Mouse (Mus musculus) megakaryocyte-erythroid progenitor cell, adult 5-6 weeks (primary cell): ENCODE measurements around the gene Gm21731. TPM values are rescaled to one million over a fixed set of nuclear protein-coding genes. Genes with fewer than 3 reads are reported as not detected.
"Not testable (repeated sequence)": the region's sequence is repeated elsewhere in the genome, so short reads cannot be mapped to it uniquely, and the experiment has no call there.

Source experiments
- ATAC-seq: replicated peaks from 2 replicates; pipeline ENCODE4 v1.8.0; 2016; ENCODE audit warnings: mild to moderate bottlenecking, inconsistent platforms; ENCODE audit not compliant: severe bottlenecking, poor library complexity, low FRiP score, low TSS enrichment
- total RNA-seq, 2 experiments: library from RNA; stranded (forward) in 1 of 2; stranded (reverse) in 1 of 2; fragments of 200-1000, 215-1000 nt in 1 of 2; fragments of >200 nt in 1 of 2; fragmentation: Nextera tagmentation in 1 of 2; gene quantifications; 2 replicates each; pipeline ENCODE4 v1.2.3; 2014 to 2017

Gm21731 gene
- total RNA-seq (2014; fragmentation: Nextera tagmentation) (not detected in 2 replicates), total RNA-seq (2017) (not detected in 2 replicates)

DNA sequence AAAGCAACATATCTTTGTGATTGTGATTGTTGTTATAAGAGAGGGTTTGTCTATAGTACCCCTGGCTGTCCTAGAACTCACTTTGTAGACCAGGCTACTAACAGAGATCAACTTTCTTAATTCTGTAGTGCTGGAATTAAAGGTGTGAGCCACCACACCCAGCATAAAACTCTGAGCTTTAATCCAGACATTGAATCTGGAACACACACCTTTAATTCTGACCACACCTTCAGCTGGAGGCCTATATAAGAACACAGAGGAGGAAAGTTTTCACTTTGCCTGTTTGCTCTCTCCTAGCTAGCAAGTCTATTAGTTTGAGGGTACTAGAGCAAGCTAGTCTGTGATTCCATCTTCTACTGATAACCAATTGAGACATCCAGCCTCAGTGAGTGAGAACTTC lies at the start of gene Gm21731:
Gene Gm21731, plus strand, starts transcription at position 301 of the 400 bp plus-strand sequence.
- ATAC-seq, result not testable (repeated sequence)

DNA sequence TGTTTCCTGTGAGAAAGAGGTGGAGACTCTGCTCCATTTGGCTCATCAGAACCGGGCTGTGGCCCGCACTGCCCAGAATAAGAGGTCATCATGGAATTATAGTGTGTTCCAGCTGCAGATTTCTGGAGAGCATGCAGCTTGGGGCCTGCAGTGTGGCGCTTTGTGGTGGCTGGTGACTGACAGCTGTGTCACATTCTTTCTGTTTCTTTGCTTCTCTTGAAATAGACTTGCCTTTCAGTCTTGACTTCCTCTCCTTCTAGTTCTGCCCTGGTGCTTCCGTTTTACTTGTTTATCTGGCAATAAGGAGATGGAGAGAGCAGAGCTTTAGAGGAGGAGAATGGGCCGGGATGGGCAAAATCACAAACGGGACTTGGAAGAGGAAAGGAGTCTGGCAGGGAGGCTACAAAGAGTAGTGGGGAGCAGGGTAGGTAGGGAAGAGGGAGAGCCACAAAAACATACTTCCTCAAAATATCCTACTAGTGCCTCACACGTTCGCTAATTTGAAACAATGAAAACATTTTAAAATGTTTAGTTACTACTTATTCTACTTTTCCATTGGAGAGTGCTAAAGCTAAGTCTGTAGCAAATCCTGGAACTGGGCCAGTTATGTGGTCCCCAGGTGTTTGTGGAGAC lies 42.6 kb upstream of the Gm21731 start:
- not testable (repeated sequence) for ATAC-seq

GRCm38 (mm10) chr13:120215847-120216246 lies 23.1 kb upstream of the Gm21731 start, which contains the start of gene Gm21762:
Gene Gm21762, minus strand, starts transcription at chr13:120215947.
- not testable (repeated sequence) for ATAC-seq

DNA sequence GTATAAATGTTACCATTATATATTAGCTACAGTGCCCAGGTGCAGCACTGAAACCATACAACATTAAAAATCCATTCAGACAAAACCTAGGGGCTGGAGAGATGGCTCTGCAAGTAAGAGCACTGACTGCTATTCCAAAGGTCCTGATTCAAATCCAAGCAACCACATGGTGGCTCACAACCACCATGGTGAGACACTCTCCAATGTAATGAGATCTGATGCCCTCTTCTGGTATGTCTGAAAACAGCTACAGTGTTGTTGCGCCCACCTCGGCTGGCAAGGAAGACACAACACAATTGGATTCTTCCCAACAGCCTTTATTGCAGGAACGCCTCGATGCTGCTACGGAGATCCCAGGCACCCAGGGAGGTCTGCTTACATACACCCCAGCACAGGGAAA lies 18.0 kb upstream of the Gm21731 start:
- ATAC-seq, result not testable (repeated sequence)

- peak; percentile 89 for ATAC-seq
Observed at GRCm38 (mm10) chr13:120223012-120223659, 15.8 kb upstream of the Gm21731 start.

GRCm38 (mm10) chr13:120231798-120232197 lies 7.1 kb upstream of the Gm21731 start:
- peak; percentile 79 for ATAC-seq

DNA sequence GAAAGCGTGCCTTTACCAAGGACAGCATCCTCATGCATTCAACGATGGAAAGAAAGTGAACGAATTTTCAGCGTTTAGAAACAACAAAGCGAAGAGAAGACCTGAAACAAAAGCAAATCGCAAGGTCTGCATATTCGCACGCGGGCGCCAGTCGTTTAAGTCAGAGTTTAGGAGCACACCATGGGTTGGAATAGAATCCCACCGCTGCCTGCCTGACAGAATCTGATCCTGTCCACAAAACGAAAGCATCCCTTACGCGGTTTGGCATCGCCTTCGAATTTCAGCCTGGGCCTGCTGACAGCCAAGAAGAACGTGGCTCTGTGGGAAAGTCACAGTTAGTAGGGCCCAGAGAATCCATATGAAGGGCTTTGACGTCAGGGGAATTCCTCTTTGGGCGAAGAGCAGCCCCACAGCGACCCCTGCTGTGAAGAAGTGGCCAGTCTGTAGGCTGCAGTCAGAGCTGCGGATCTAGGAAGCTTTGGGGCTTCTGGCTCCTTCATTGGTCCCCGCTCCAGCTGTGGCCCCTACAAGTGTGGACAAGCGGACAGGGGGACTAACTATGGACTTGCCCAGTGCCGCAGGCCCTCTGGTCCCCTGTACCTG lies 6.4 kb upstream of the Gm21731 start:
- peak; percentile 78 for ATAC-seq

DNA sequence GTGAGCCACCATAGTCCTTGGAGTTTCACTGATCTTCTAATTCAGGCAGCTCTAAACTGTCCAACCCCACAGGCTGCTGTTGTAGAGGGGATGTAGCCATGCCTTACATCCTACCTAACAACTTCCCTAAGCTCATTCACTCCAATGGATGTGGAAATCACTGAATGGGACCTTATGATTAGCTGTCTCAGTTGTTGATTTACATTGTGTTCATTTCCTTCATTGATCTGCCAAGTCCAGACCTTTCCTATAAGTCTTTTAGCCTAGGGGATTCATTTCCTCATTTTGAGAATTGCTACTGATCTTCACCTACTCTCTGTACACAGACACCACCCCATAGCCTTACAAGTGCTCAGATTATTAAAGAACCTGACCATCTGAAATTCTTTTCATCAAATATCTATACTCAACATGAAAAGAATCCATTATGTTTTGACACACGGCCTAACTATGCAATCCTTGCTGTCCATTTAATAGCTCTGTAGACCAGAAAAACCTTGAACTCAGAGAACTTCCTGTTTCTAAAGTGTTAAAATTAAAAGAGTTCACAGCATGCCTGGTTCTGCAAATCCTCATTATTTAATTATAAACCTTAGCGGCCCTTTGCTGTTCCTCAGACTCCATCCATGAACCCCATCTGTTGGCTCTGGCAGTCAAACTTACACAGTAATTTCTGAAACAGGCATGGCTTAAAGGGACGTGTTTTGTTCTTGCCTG lies 12.5 kb downstream of the Gm21731 start:
- ATAC-seq, result not testable (repeated sequence)

- ATAC-seq, result not testable (repeated sequence)
Observed at GRCm38 (mm10) chr13:120258817-120259658, 20.1 kb downstream of the Gm21731 start.

DNA sequence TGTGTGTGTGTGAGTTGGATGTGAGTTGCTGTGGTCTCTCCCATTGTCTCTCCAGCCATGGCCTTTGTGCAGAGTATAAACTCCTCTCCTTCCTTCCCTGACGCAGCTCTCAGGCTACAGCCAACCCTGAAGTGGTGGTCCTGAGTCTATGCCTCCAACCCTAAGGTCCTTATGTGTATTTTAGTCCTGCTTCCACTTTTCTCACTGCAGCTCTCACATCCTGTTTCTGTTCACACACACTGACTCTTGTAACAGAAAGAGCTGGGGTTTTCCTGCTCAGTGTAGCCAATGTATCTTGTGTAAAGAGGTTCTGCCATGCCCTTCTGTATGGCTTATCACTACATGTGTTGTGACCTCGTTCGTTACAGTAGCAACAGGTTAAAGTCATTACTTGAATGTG lies 20.8 kb downstream of the Gm21731 start:
- not testable (repeated sequence) for ATAC-seq

- ATAC-seq, result not testable (repeated sequence)
Observed at GRCm38 (mm10) chr13:120262870-120263269, 24.0 kb downstream of the Gm21731 start, which contains the start of gene AF067061. Gene AF067061, plus strand, starts transcription at chr13:120263114.

DNA sequence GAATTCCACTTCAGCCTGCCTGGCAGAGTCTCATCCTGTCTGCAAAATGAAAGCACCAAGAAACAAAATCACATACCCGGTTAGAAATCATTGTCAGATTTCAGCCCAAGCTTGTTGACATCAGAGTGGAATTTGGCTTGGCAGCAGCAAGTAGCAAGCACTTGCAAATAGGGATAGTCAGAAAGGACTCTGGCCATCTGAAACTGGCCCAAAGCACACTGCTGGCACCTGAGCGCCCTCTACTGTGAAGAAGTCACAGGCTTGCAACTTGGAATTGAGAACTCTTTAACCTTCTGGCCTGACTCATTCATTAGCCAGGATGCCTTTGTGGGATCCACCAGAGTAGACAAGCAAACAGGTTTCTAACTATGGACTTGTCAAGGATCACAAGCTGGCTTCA lies 38.9 kb downstream of the Gm21731 start:
- 0 out of 2 replicates have a peak, but pooled peaks have one; percentile 37 for ATAC-seq

DNA sequence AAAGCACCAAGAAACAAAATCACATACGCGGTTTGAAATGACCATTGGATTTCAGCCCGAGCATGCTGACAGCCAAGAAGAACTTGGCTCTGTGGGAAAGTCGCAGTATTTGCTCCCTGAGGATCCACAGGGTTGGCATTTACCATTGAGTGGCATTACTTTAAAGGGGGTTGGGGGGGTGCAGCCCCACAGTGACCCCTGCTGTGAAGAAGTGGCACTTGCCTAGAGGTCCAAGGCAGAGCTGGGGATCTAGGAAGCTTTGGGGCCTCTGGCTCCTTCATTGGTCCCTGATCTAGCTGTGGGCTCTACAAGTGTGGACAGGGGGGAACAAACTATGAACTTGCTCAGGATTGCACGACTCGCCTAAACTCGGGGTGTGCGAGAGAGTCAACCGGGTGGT lies 39.9 kb downstream of the Gm21731 start:
- no peak for ATAC-seq

Other genes with a start within 250 kb of the Gm21731 start
- gene Gm36079, start 212.1 kb upstream of the Gm21731 start, total RNA-seq (2014; fragmentation: Nextera tagmentation), result not detected in 2 replicates
- not detected in 2 replicates for gene Gm36079, start 212.1 kb upstream of the Gm21731 start, total RNA-seq (2017)
- 3.7 TPM in 1 of 2 replicates, not detected in the other for gene Gm21188, start 186.9 kb upstream of the Gm21731 start, total RNA-seq (2014; fragmentation: Nextera tagmentation)
- 0.99 TPM in 1 of 2 replicates, not detected in the other for gene Gm21188, start 186.9 kb upstream of the Gm21731 start, total RNA-seq (2017)
- not detected in 2 replicates for gene Gm20767, start 98.9 kb upstream of the Gm21731 start, total RNA-seq (2014; fragmentation: Nextera tagmentation)
- not detected in 2 replicates for gene Gm20767, start 98.9 kb upstream of the Gm21731 start, total RNA-seq (2017)
- gene Gm21818, start 66.7 kb upstream of the Gm21731 start, total RNA-seq (2014; fragmentation: Nextera tagmentation), result not detected in 2 replicates
- gene Gm21818, start 66.7 kb upstream of the Gm21731 start, total RNA-seq (2017), result not detected in 2 replicates
- not detected in 2 replicates for gene Gm21762, start 23.2 kb upstream of the Gm21731 start, total RNA-seq (2014; fragmentation: Nextera tagmentation)
- gene Gm21762, start 23.2 kb upstream of the Gm21731 start, total RNA-seq (2017), result not detected in 2 replicates
- gene AF067061, start 24.0 kb downstream of the Gm21731 start, total RNA-seq (2014; fragmentation: Nextera tagmentation), result not detected in 2 replicates
- gene AF067061, start 24.0 kb downstream of the Gm21731 start, total RNA-seq (2017), result not detected in 2 replicates
- 0.57 TPM in 1 of 2 replicates, not detected in the other for gene BC147527, start 61.3 kb downstream of the Gm21731 start, total RNA-seq (2014; fragmentation: Nextera tagmentation)
- gene BC147527, start 61.3 kb downstream of the Gm21731 start, total RNA-seq (2017), result 3.7 and 4.2 TPM in 2 replicates
- not detected in 2 replicates for gene Tcstv3, start 77.8 kb downstream of the Gm21731 start, total RNA-seq (2014; fragmentation: Nextera tagmentation)
- gene Tcstv3, start 77.8 kb downstream of the Gm21731 start, total RNA-seq (2017), result not detected in 2 replicates